Mouse (Mus musculus): ENCODE results near the gene Dyrk3. TPM values are rescaled to one million over a fixed set of nuclear protein-coding genes. Genes with fewer than 3 reads are reported as not detected.

Gene Dyrk3
- polyA plus RNA-seq, 1 experiment from 2014 or later = 4.6 TPM

GRCm38 (mm10) chr1:131088547-131088946, 49.6 kb downstream of the Dyrk3 start:
- no peak for ATAC-seq (ENCODE audit: insufficient number of reproducible peaks, insufficient read depth, low FRiP score, low read depth)
- Histone ChIP-seq H3K4me2 (replicated peaks; ENCODE audit: low read depth, low read length) (no peak overlapping the region), H3K27ac (ENCODE audit: low read length) (no peak overlapping the region), H3K9me3 (ENCODE audit: control insufficient read depth, low read depth, low read length) (no peaks in the 10 kb centered on the region), H3K27me3 (ENCODE audit: control insufficient read depth, insufficient read depth, low read length) (no peaks in the 10 kb centered on the region), H3K36me3 (ENCODE audit: control insufficient read depth, insufficient read depth, low read length) (no peaks in the 10 kb centered on the region), H3K4me3 (ENCODE audit: low read depth, low read length) (no peak overlapping the region), H3K4me1 (ENCODE audit: control insufficient read depth, insufficient read depth, low read length) (peaks cover 85% of the 10 kb centered on the region), H3K9ac (replicated peaks; ENCODE audit: low read depth, low read length) (no peak overlapping the region)
- WGBS = 45% methylated on average over 11 of the region's 11 CpGs

GRCm38 (mm10) chr1:131086907-131087306, 51.2 kb downstream of the Dyrk3 start:
- no peak overlapping the region for H3K27ac ChIP-seq (ENCODE audit: low read length)
- H3K36me3 ChIP-seq (ENCODE audit: control insufficient read depth, insufficient read depth, low read length) = no peaks in the 10 kb centered on the region
- H3K9me3 ChIP-seq (ENCODE audit: control insufficient read depth, low read depth, low read length) = no peaks in the 10 kb centered on the region
- no peak overlapping the region for H3K4me2 ChIP-seq (replicated peaks; ENCODE audit: low read depth, low read length)
- H3K4me1 ChIP-seq (ENCODE audit: control insufficient read depth, insufficient read depth, low read length) = peaks cover 91% of the 10 kb centered on the region
- H3K9ac ChIP-seq (replicated peaks; ENCODE audit: low read depth, low read length) = no peak overlapping the region
- ATAC-seq (ENCODE audit: insufficient number of reproducible peaks, insufficient read depth, low FRiP score, low read depth) = no peak
- no peak overlapping the region for H3K4me3 ChIP-seq (ENCODE audit: low read depth, low read length)
- 39% methylated on average over 7 of the region's 7 CpGs for WGBS
- H3K27me3 ChIP-seq (ENCODE audit: control insufficient read depth, insufficient read depth, low read length) = no peaks in the 10 kb centered on the region

- H3K36me3 ChIP-seq (ENCODE audit: control insufficient read depth, insufficient read depth, low read length) = no peaks in the 10 kb centered on the region
- WGBS = 27% methylated on average over 4 of the region's 4 CpGs
- H3K27me3 ChIP-seq (ENCODE audit: control insufficient read depth, insufficient read depth, low read length) = no peaks in the 10 kb centered on the region
- H3K9ac ChIP-seq (replicated peaks; ENCODE audit: low read depth, low read length) = no peak overlapping the region
- H3K27ac ChIP-seq (ENCODE audit: low read length) = no peak overlapping the region
- peaks cover 93% of the 10 kb centered on the region for H3K4me1 ChIP-seq (ENCODE audit: control insufficient read depth, insufficient read depth, low read length)
- no peak for ATAC-seq (ENCODE audit: insufficient number of reproducible peaks, insufficient read depth, low FRiP score, low read depth)
- no peak overlapping the region for H3K4me3 ChIP-seq (ENCODE audit: low read depth, low read length)
- no peak overlapping the region for H3K4me2 ChIP-seq (replicated peaks; ENCODE audit: low read depth, low read length)
- H3K9me3 ChIP-seq (ENCODE audit: control insufficient read depth, low read depth, low read length) = no peaks in the 10 kb centered on the region
These were observed 52.0 kb downstream of the Dyrk3 start for GRCm38 (mm10) chr1:131085957-131086739.

- WGBS = 64% methylated on average over 3 of the region's 3 CpGs
- Histone ChIP-seq H3K36me3 (ENCODE audit: control insufficient read depth, insufficient read depth, low read length) (no peaks in the 10 kb centered on the region), H3K4me2 (replicated peaks; ENCODE audit: low read depth, low read length) (no peak overlapping the region), H3K4me3 (ENCODE audit: low read depth, low read length) (no peak overlapping the region), H3K27ac (ENCODE audit: low read length) (no peak overlapping the region), H3K4me1 (ENCODE audit: control insufficient read depth, insufficient read depth, low read length) (peaks cover 90% of the 10 kb centered on the region), H3K9ac (replicated peaks; ENCODE audit: low read depth, low read length) (no peak overlapping the region), H3K27me3 (ENCODE audit: control insufficient read depth, insufficient read depth, low read length) (no peaks in the 10 kb centered on the region), H3K9me3 (ENCODE audit: control insufficient read depth, low read depth, low read length) (no peaks in the 10 kb centered on the region)
- ATAC-seq (ENCODE audit: insufficient number of reproducible peaks, insufficient read depth, low FRiP score, low read depth) = no peak
These were observed 52.9 kb downstream of the Dyrk3 start for GRCm38 (mm10) chr1:131085272-131085671.

- no peaks in the 10 kb centered on the region for H3K36me3 ChIP-seq (ENCODE audit: control insufficient read depth, insufficient read depth, low read length)
- no peak overlapping the region for H3K4me3 ChIP-seq (ENCODE audit: low read depth, low read length)
- H3K9ac ChIP-seq (replicated peaks; ENCODE audit: low read depth, low read length) = no peak overlapping the region
- peaks cover 90% of the 10 kb centered on the region for H3K4me1 ChIP-seq (ENCODE audit: control insufficient read depth, insufficient read depth, low read length)
- H3K27ac ChIP-seq (ENCODE audit: low read length) = peak overlapping the region; percentile 90; the same call in 1 of the 2 replicates
- no peaks in the 10 kb centered on the region for H3K9me3 ChIP-seq (ENCODE audit: control insufficient read depth, low read depth, low read length)
- H3K27me3 ChIP-seq (ENCODE audit: control insufficient read depth, insufficient read depth, low read length) = no peaks in the 10 kb centered on the region
- peak; percentile 65 for ATAC-seq (ENCODE audit: insufficient number of reproducible peaks, insufficient read depth, low FRiP score, low read depth)
- H3K4me2 ChIP-seq (replicated peaks; ENCODE audit: low read depth, low read length) = peak overlapping the region; percentile 26; the same call in 1 of the 2 replicates
- 22% methylated on average over 8 of the region's 8 CpGs for WGBS
These were observed 53.9 kb downstream of the Dyrk3 start for GRCm38 (mm10) chr1:131084289-131084688.

GRCm38 (mm10) chr1:131083609-131084008, 54.5 kb downstream of the Dyrk3 start:
- Histone ChIP-seq H3K4me3 (ENCODE audit: low read depth, low read length) (no peak overlapping the region), H3K9me3 (ENCODE audit: control insufficient read depth, low read depth, low read length) (no peaks in the 10 kb centered on the region), H3K36me3 (ENCODE audit: control insufficient read depth, insufficient read depth, low read length) (no peaks in the 10 kb centered on the region), H3K9ac (replicated peaks; ENCODE audit: low read depth, low read length) (no peak overlapping the region), H3K27me3 (ENCODE audit: control insufficient read depth, insufficient read depth, low read length) (no peaks in the 10 kb centered on the region), H3K27ac (ENCODE audit: low read length) (peak overlapping the region; percentile 90), H3K4me1 (ENCODE audit: control insufficient read depth, insufficient read depth, low read length) (peaks cover 90% of the 10 kb centered on the region), H3K4me2 (replicated peaks; ENCODE audit: low read depth, low read length) (peak overlapping the region; percentile 26)
- ATAC-seq (ENCODE audit: insufficient number of reproducible peaks, insufficient read depth, low FRiP score, low read depth) = peak; percentile 46; the same call in 1 of the 2 replicates
- 9% methylated on average over 4 of the region's 4 CpGs for WGBS

- ATAC-seq (ENCODE audit: insufficient number of reproducible peaks, insufficient read depth, low FRiP score, low read depth) = no peak
These were observed 55.0 kb downstream of the Dyrk3 start for GRCm38 (mm10) chr1:131083122-131083521.

GRCm38 (mm10) chr1:131080686-131081085, 57.5 kb downstream of the Dyrk3 start:
- Histone ChIP-seq H3K4me1 (ENCODE audit: control insufficient read depth, insufficient read depth, low read length) (peaks cover 74% of the 10 kb centered on the region), H3K27ac (ENCODE audit: low read length) (no peak overlapping the region), H3K27me3 (ENCODE audit: control insufficient read depth, insufficient read depth, low read length) (no peaks in the 10 kb centered on the region), H3K9ac (replicated peaks; ENCODE audit: low read depth, low read length) (no peak overlapping the region), H3K4me2 (replicated peaks; ENCODE audit: low read depth, low read length) (no peak overlapping the region), H3K36me3 (ENCODE audit: control insufficient read depth, insufficient read depth, low read length) (no peaks in the 10 kb centered on the region), H3K4me3 (ENCODE audit: low read depth, low read length) (no peak overlapping the region), H3K9me3 (ENCODE audit: control insufficient read depth, low read depth, low read length) (no peaks in the 10 kb centered on the region)
- WGBS = 88% methylated on average over 1 of the region's 1 CpGs
- no peak for ATAC-seq (ENCODE audit: insufficient number of reproducible peaks, insufficient read depth, low FRiP score, low read depth)

More at GRCm38 (mm10) chr1:131083122-131083521, 55.0 kb downstream of the Dyrk3 start:
- peaks cover 90% of the 10 kb centered on the region for H3K4me1 ChIP-seq (ENCODE audit: control insufficient read depth, insufficient read depth, low read length)
- no peak overlapping the region for H3K9ac ChIP-seq (replicated peaks; ENCODE audit: low read depth, low read length)
- 19% methylated on average over 5 of the region's 5 CpGs for WGBS
- no peaks in the 10 kb centered on the region for H3K27me3 ChIP-seq (ENCODE audit: control insufficient read depth, insufficient read depth, low read length)
- no peaks in the 10 kb centered on the region for H3K9me3 ChIP-seq (ENCODE audit: control insufficient read depth, low read depth, low read length)
- H3K4me3 ChIP-seq (ENCODE audit: low read depth, low read length) = no peak overlapping the region
- H3K4me2 ChIP-seq (replicated peaks; ENCODE audit: low read depth, low read length) = peak overlapping the region; percentile 26; the same call in 1 of the 2 replicates
- no peaks in the 10 kb centered on the region for H3K36me3 ChIP-seq (ENCODE audit: control insufficient read depth, insufficient read depth, low read length)
- H3K27ac ChIP-seq (ENCODE audit: low read length) = peak overlapping the region; percentile 90
